Mouse (Mus musculus): Measurements from ENCODE around the gene Selenof.

Gene Selenof

DNA sequence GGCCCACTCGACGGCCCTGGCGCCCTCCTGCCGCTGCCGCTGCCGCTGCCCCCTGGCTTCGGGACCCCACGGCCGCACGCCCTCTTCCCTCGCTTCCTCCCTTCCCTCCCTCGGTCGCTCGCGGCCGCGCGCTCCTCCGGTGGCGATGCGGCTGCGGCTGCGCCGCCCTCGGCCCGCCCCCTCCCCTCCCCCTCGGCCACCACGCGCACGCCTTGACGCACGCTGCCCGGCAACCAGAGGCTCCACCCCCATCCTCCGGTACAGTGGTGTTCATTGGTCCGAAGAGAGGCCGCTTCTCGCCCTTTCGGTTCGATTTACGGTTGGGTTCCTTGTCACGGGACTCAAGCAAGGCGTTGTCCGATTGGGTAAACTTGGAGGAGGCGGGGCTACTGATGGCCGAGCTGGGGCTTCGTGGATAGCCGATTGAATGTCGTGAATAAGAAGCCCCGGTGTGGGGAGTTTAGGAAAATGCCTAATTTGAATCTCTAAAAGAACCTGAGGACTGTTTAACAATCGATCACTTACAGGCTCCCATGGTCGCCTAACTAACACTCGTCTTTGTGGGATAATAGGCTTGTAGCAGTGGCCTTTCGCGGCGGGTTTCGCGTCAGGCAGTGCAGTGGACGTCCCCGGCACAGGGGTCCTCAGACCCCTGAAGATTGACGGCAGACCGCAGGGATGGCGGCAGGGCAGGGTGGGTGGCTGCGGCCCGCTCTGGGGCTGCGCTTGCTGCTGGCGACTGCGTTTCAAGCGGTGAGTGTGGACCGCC lies at the start of gene Selenof, which contains the start of gene Hs2st1:
Gene Selenof, plus strand, starts transcription at position 258 of the 769 bp plus-strand sequence.
Gene Hs2st1, minus strand, starts transcription at position 135 of the 769 bp plus-strand sequence.
- peak; percentile 100 for DNase-seq

DNA sequence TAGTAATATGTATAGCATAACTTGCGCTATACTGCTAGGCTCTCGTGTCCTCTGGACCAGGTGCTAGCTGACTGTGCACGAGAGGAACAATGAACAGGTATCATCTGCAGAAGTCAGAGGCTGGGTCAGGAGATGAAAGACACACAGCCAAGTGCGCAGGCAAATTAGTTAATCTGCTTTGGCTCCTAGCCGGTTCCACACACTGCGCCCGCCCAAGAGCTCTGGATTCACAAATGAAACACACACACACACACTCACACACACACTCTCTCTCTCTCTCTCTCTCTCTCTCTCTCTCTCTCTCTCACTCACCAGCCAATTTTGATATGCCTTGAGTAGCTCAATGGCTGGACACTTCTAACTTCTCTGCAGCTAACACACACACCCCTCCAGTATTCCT lies 42.2 kb upstream of the Selenof start:
- peak; percentile 58 for DNase-seq

DNA sequence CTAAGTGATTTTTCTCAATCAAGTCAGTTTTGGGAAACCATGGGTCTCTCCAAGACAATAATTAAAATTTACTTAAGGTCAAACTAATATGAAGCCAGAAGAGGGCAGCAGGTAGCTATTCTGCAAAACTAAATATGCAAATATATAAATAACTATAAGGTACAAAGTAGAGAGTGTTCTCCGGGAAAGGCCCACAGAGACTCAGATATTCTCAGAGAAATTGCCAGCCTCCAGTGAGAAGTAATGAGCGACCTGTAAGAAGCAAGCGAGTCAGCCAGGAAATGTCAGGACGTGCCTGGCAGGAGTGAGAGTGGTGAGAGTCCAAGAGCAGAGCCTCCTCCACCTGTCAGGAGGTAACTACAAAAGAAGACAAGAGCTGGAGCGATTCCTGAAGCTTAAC lies 39.1 kb upstream of the Selenof start:
- no peak for DNase-seq

DNA sequence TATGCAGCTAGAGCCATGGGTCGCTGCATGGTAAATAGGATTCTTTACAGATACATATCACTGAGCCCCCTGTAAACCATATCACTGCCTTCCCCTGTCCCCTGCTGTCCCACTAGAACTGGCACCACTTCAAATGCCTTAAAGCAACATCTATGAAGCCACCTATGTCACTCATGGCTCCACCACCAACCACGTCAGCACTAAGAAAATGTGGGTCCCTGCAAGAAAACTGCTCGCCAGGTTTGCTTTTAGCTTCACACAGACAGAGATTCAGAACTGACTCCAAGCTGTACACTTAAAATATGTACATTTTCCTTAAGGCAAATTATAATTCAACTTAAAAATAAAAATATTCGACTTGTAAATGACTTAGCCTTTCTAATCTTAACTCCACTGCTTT lies 35.0 kb upstream of the Selenof start:
- no peak for DNase-seq

DNA sequence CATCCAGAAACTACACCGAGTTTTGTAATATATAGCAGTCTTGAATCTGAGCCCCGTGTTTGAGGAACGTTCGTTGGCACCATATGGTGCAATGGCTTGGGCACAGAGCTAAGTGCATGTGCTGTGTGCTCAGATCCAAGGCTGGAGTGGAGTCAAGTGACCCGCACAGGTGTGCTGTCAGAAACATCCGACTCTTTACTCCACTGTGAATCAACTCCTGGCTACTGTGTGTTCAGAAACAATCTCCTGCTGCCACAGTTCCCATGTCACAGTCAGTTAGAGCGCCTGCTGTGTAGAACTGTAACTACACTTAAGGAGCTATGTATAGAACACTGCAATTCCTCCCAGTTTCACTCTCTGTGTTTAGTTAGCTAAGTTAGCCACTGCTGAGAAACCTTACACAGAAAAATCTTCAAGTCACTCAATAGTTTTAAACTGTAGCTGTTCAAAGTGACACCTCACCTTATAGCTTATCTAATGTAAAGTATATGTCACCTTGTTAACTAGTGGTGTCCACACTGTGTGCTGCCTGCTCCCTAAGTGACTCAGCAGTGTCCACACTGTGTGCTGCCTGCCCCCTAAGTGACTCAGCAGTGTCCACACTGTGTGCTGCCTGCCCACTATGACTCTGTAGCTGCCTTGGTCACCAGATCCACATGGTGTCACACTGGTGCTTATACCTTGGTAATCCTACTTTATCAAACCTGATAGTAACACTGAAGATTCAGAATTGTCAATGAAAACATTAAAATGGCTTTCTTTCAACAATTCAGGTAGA lies 32.8 kb upstream of the Selenof start:
- DNase-seq, result peak; percentile 58

DNA sequence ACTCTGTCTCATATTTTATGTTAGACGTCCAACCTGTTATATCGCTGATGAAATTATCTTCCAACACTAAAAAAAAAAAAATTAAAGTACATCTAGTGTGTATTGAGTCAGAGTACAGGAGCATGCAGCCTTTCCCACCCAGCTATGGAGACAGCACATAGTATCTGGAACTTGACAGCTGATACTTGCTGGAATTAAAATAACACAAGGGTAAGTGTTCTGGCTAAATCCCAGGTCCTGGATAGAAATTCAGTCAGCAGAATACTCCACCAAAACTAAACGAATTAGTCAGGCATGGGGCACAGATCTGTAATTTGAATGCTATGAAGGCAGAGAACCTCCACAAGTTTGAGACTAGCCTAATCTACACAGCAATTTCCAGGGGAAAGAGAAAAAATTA lies 31.1 kb upstream of the Selenof start:
- peak; percentile 39 for DNase-seq

DNA sequence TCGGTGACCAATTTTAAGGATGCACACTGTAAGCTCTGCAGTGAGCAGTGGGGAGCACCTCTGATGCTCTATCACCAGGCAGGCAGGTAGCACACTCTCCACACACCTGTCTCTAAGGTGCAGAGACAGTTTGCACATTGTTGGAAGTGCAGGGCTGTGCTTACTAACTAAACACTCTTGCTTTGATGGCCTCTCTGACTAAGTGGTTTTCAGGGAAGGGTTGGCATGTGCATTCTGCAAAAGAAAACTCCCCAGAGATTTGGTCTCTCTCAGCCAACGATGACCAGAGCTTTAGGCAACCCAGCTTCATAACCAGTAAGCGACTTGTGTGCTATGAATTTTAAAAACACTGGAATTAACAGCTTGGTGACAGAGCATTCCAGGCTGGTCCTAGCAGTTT lies 29.3 kb upstream of the Selenof start:
- DNase-seq, result peak; percentile 22

DNA sequence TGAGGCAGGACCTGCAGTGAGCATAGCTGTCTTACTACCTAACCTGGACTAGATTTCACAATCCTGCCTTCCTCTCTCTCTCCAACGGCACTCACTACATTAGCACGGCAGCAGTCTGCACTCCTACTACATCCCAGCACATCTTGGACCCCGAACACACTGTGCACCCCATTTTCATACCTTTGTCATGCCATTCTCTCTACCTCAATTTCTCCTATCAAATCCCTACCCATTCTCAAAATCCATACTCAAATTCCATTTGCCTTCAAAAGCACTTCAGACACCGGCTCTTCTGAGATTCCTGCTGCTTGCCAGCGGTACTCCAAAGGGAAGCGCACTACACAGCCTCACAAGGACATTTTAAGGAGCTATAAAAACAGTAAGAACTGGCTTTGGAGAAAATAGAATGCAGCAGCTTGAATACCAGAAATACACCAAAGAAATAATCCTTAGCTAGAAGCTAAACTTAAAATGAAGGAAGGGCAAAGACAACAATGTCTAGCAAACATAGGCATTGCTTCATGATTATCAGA lies 28.1 kb upstream of the Selenof start:
- peak; percentile 58 for DNase-seq

DNA sequence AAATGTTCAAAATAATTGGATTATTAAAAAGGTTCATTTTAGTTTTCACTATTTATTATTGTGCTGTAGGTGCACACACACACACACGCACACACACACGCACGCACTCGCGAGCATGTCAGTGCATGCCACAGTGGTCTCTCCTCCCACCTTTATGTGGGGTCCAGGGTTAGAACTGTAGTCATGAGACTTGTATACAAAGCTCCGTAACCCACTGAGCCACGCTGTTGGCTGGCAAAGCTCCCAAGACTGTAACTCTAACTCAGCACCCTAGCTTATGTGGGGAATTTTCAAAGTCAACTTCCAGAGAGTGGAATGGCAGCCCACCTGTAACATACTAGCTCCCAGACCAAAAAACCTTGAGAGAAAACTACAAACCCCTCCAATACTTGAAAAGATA lies 25.0 kb upstream of the Selenof start:
- DNase-seq, result peak; percentile 68

DNA sequence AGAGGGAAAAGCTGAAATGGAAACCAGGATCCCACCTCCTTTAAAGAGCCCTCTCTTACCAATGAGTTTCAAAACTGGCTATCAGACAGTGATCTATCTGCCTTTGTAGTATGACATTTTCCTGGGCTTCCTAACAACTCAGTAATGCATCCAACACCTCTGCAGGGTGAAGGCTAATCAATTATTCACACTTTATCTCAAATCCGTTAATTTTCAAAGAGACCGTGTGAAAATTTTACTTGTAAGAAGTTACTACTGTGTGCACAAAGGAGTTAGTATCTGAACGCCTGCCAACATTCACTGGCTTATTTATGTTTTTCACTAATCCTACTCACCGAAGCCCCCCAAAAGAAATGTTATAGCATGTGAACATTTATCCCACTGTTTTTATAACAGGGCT lies 24.3 kb upstream of the Selenof start:
- peak; percentile 4 for DNase-seq

DNA sequence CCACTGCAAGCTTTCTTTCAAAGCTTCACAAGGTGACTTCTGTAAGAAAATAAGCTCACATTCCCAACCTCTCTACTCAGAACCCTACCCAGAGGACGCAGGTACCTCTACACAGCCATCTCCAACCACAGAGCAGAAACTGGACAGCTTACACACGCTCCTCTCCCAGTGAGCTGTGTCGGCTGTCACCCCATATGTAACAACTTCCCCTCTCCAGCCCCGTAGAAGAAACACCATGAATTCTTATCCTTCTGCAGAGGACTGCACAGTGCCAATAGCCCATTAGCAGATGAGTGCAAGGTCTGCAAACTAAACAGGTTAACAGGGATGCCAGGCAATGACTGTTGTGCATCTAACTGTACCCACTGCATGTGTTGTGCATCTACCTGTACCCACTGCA lies 23.6 kb upstream of the Selenof start:
- peak; percentile 64 for DNase-seq

DNA sequence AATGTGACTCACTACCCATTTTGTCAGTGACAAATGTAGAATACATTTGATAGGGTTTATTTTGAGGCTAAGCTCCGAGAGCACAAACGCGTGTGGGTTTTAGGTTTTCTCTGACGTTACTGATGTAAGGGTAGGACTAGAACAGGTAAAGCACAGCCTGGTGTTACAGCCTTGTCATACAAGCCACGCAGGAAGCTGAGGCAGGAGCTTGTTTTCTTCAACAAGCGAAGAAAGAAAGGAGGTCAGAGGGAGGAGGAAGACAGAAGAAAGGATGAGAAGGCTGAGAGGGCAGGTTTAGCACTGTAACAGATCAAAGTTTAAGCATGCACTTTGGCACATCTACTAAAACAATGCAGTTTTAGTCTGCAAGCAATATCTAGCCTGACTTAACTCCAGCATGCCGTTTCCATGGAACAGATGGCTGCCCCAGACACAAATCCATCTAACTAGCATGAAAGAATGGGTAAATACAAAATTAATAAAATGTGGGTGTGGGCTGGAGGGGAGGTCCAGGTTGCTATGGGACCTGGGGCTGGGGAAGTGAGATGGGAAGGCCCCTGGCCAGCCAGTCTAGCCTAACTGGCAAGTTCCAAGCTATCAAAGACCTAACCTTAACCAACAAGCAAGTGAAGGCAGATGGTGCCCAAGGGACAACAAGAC lies 21.8 kb upstream of the Selenof start:
- DNase-seq, result peak; percentile 80

DNA sequence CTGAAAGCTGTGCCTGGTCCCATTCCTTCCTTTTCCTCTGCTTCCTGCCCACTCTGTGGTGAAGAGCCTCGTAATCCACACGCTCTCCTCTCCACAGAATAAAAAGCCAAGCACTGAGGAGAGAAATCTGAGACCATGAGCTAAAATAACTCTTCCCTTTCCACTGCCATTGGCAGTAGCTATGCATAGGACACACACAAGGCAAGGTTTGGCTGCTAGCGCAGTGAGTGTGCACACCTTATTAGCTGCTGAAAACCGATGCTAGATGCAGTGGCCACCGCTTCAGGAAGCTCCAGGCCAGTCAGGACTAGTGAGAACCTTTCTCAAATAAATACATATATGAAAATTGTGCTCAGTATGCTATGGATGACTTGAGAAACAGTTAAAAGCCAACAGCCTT lies 20.1 kb upstream of the Selenof start:
- peak; percentile 60 for DNase-seq

DNA sequence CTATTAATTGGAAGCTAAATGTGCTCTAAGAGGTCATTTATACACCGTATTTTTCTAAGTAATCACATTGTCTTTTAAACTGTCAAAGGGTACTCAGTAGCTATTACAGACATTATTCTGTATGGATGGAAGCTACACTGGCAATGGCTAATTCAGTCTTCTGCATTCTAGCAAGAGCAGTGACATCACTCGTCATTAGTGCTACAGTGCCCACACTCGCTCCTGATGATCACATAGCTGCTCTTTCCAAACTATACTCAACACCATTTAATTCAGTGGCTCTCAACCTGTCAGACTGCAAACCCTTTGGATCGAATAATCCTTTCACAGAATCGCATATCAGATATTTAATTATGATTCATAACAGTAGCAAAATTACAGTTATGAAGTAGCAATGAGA lies 19.4 kb upstream of the Selenof start:
- DNase-seq, result peak; percentile 7

DNA sequence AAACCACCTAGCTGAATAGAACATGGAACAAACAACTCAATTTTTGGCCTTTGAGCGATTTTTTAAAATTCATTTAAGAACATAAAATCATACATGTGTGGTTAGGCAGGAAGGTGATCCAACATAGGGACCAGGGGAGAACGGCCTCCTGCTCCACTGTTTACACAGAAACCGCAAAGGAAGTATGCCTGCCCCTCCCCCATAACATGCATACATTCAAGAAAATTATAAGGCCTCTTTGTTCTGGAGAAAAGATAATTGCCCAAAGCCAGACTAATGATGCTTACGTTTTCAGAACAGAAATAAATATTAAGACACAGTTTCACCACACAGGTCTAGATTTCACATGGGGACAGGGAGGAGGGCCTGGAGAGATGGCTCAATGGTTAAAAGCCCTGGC lies 18.7 kb upstream of the Selenof start:
- DNase-seq, result no peak

DNA sequence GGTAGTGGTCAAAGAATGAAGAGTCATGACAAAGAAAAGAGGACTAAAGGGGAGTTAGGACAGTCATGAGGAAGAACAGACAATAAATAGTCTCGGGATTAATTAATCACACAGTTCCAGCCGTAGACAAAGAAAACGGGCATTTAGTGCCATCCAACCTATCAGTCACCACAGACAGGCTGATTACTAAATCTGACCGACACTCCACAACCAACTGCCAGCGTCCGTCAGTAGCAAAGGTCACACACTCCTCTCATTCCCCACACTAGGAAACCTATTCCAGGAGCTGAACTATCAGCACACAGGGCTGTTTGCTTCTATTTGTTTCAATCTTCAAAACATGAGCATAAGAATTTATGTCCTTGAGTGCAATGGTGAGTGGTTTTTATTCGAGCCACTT lies 16.2 kb upstream of the Selenof start:
- peak; percentile 83 for DNase-seq

DNA sequence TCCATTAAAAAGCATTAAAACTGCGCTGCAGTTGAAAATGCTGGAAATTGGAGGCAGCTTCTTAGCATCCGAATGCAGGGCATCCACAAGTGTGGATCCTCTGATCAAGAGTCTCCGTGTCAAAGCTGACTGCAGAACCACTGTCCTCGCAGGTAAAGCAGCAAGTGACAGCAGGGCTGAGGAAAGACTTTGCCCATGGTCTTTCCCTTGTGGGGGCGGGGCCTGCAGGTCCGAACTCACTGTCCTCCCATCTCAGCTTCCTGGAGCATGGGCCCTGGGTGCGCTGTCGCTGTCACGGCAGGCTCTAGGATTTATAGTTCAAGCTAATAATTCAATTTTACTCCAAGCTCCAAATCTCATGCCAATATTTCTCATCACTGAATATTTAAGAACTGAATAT lies 15.6 kb upstream of the Selenof start:
- peak; percentile 60 for DNase-seq

DNA sequence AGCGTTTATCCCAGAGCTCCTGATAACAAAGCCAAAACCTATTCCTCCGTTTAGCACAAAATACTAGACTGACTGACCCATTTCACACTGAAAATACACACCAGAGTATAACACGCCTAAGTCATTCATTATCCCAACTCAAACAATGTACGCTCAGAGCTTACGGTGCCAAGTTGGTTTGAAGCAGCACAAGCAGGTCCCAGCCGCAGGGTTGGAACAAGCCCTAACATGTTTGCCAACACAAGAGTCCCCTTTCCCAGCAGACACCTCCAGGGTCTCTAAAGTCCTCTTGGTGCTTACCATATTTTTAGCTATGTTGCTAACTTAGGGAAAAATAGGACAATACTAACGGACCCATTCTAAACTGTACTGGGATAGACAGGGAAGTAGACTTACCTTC lies 15.0 kb upstream of the Selenof start:
- peak; percentile 57 for DNase-seq

DNA sequence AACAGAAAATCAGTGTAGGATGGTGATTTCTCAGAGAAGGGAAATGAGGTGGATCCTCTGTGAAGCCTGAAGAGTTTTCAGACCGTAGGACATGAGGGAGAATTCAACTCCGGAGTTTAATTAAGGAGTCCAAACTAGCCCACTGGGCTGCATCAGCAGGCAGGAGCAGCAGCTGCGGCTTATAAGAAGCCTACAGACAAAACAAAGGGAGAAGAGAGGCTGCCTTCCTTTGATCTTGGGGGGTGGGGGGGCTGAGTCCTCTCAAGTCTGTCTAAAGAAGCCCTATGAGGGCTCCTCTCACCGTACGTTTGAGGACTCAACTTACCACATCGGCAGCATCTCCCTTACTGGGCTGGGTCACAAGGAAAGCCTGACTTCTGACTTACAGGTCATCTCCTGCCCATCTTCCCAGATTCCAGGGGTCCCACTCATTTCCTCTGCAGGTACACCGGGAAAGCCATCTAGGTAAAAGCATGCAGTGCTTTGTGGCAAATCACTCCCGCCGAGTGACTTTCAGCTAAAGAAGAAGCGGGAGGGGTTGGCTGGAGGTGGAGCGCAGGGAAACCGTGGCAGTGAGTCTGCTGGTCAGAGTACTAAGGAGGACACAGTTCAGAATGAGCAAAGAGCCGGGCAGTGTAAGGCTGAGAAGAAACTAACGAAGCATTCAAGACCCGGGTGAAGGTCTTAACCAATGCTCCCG lies 13.3 kb upstream of the Selenof start:
- DNase-seq, result peak; percentile 81

DNA sequence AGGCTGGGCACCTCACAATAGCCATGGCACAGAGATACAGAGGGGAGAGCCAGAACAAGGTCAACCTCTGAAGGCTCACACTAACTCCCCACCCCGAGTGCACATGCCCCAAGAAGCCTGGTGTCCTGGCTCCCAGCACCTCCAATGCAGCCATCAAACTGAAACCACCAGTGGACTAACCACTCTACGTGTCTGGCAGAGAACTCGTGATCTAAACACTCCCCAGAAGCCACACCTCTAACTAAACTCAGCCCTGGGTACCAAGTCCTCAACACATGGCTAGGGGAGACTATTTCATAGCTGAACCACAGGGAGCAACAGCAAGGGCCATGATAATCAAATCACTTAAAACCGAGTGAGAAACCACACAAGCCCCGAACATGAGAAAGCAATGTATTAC lies 11.8 kb upstream of the Selenof start:
- peak; percentile 91 for DNase-seq

DNA sequence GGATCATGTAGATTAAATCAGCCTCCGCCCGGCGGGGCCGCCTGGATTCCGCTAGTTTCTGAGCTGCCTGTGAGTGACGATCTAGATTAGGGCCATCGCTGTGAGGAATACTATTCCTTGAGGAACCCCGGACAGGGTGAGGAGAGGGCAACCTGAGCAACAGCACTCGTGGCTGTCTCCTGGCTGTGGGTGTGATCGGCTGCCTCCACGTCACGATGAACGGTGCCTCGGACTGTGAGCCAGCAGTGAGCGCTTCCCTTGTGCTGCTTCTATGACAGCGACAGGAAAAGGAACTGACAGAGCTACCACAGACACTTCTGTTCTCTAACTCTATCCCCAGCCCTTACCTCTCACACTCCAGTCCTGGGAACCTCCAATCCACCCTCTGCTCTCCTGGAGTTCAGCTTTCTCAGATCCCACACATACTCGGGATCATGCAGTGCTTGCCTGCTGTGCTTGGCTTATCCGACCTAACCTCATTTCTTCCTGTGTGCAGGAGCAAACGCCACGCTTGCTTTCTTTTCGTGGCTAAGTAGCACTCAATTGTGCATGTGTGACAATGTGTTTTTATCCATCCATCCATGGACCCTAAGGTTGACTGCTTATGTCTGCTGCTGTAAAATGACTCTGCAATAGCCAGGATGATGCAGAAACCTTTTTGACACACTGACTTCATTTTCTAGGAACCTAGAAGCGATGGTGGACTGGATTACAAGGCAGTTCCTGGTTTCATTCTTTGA lies 8.4 kb upstream of the Selenof start:
- peak; percentile 94 for DNase-seq

DNA sequence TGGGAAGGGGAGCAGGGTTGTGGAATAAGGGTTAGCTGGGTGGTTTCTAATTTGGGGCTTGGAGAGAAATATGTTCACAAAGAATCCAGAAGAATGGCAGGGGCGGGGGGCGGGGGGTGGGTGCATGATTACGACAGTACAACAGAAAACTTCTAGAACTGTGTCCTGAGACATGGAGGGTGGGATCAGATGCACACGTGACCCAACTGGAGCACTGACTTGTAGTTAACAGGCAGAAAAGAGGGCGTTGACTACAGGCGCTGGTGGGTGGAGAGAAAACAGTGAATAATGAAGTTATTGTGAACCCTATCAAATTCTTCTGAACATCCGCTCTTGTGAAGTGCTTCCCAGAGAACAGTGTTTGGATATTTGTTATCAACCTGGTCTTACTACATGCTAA lies 6.2 kb upstream of the Selenof start:
- peak; percentile 61 for DNase-seq

All from heart, adult 11 months (tissue).